Mouse (Mus musculus): ENCODE results near the gene Cnnm1. TPM values are rescaled to one million over a fixed set of nuclear protein-coding genes. Genes with fewer than 3 reads are reported as not detected.

Gene Cnnm1
- polyA plus RNA-seq, 1 experiment from 2014 or later, result 0.56 TPM

GRCm38 (mm10) chr19:43526025-43526424 lies 85.8 kb downstream of the Cnnm1 start:
- Histone ChIP-seq H3K4me3 (ENCODE audit: low read depth, low read length) (no peak overlapping the region), H3K4me1 (replicated peaks; ENCODE audit: control insufficient read depth, insufficient read depth) (no peaks in the 10 kb centered on the region), H3K9me3 (ENCODE audit: control insufficient read depth, low read length) (no peaks in the 10 kb centered on the region), H3K9ac (ENCODE audit: low read length) (no peak overlapping the region), H3K27me3 (ENCODE audit: control insufficient read depth, insufficient read depth, low read length) (no peaks in the 10 kb centered on the region), H3K4me2 (replicated peaks; ENCODE audit: low read depth) (no peak overlapping the region), H3K36me3 (ENCODE audit: control insufficient read depth, insufficient read depth, low read length) (no peaks in the 10 kb centered on the region), H3K27ac (replicated peaks) (no peak overlapping the region)
- DNase-seq (ENCODE audit: low spot score) (no peak), ATAC-seq (ENCODE audit: low FRiP score, low TSS enrichment) (no peak)
- 85% methylated on average over 9 of the region's 9 CpGs for WGBS
- no peak for TF ChIP-seq CTCF (IDR thresholded peaks at IDR 0.05; ENCODE audit: low read depth)
- no peak for TF ChIP-seq EP300 (optimal IDR thresholded peaks at IDR 0.05)

- H3K4me1 ChIP-seq (replicated peaks; ENCODE audit: control insufficient read depth, insufficient read depth), result no peaks in the 10 kb centered on the region
- H3K9ac ChIP-seq (ENCODE audit: low read length), result no peak overlapping the region
- no peak overlapping the region for H3K4me2 ChIP-seq (replicated peaks; ENCODE audit: low read depth)
- WGBS, result 13% methylated on average over 11 of the region's 11 CpGs
- no peak overlapping the region for H3K4me3 ChIP-seq (ENCODE audit: low read depth, low read length)
- no peaks in the 10 kb centered on the region for H3K27me3 ChIP-seq (ENCODE audit: control insufficient read depth, insufficient read depth, low read length)
- TF ChIP-seq CTCF (IDR thresholded peaks at IDR 0.05; ENCODE audit: low read depth) (peak; percentile 75), EP300 (optimal IDR thresholded peaks at IDR 0.05) (no peak)
- ATAC-seq (ENCODE audit: low FRiP score, low TSS enrichment) (no peak), DNase-seq (ENCODE audit: low spot score) (peak; percentile 23)
- H3K9me3 ChIP-seq (ENCODE audit: control insufficient read depth, low read length), result no peaks in the 10 kb centered on the region
- no peaks in the 10 kb centered on the region for H3K36me3 ChIP-seq (ENCODE audit: control insufficient read depth, insufficient read depth, low read length)
- H3K27ac ChIP-seq (replicated peaks), result no peak overlapping the region
These were observed 86.9 kb downstream of the Cnnm1 start for GRCm38 (mm10) chr19:43527131-43527530.

GRCm38 (mm10) chr19:43528056-43528587 lies 87.9 kb downstream of the Cnnm1 start:
- ATAC-seq (ENCODE audit: low FRiP score, low TSS enrichment), result no peak
- Histone ChIP-seq H3K27me3 (ENCODE audit: control insufficient read depth, insufficient read depth, low read length) (no peaks in the 10 kb centered on the region), H3K36me3 (ENCODE audit: control insufficient read depth, insufficient read depth, low read length) (no peaks in the 10 kb centered on the region), H3K27ac (replicated peaks) (no peak overlapping the region), H3K4me2 (replicated peaks; ENCODE audit: low read depth) (no peak overlapping the region), H3K4me1 (replicated peaks; ENCODE audit: control insufficient read depth, insufficient read depth) (no peaks in the 10 kb centered on the region), H3K4me3 (ENCODE audit: low read depth, low read length) (no peak overlapping the region), H3K9me3 (ENCODE audit: control insufficient read depth, low read length) (no peaks in the 10 kb centered on the region), H3K9ac (ENCODE audit: low read length) (no peak overlapping the region)
- TF ChIP-seq EP300 (optimal IDR thresholded peaks at IDR 0.05) (no peak), CTCF (IDR thresholded peaks at IDR 0.05; ENCODE audit: low read depth) (no peak)
- no peak for DNase-seq (ENCODE audit: low spot score)
- 83% methylated on average over 8 of the region's 8 CpGs for WGBS

- Histone ChIP-seq H3K36me3 (ENCODE audit: control insufficient read depth, insufficient read depth, low read length) (no peaks in the 10 kb centered on the region), H3K4me3 (ENCODE audit: low read depth, low read length) (peak overlapping the region; percentile 3; the same call in 1 of the 2 replicates), H3K4me1 (replicated peaks; ENCODE audit: control insufficient read depth, insufficient read depth) (no peaks in the 10 kb centered on the region), H3K4me2 (replicated peaks; ENCODE audit: low read depth) (peak overlapping the region; percentile 21; the same call in 1 of the 2 replicates), H3K9me3 (ENCODE audit: control insufficient read depth, low read length) (no peaks in the 10 kb centered on the region), H3K9ac (ENCODE audit: low read length) (no peak overlapping the region), H3K27me3 (ENCODE audit: control insufficient read depth, insufficient read depth, low read length) (no peaks in the 10 kb centered on the region), H3K27ac (replicated peaks) (no peak overlapping the region)
- ATAC-seq (ENCODE audit: low FRiP score, low TSS enrichment) (peak; percentile 82), DNase-seq (ENCODE audit: low spot score) (peak; percentile 68)
- 2% methylated on average over 13 of the region's 13 CpGs for WGBS
- no peak for TF ChIP-seq EP300 (optimal IDR thresholded peaks at IDR 0.05)
- TF ChIP-seq CTCF (IDR thresholded peaks at IDR 0.05; ENCODE audit: low read depth), result peak; percentile 82
These were observed 90.0 kb downstream of the Cnnm1 start for GRCm38 (mm10) chr19:43530197-43530770.

- TF ChIP-seq EP300 (optimal IDR thresholded peaks at IDR 0.05) (no peak), CTCF (IDR thresholded peaks at IDR 0.05; ENCODE audit: low read depth) (no peak)
- no peak overlapping the region for H3K27ac ChIP-seq (replicated peaks)
- DNase-seq (ENCODE audit: low spot score) (no peak), ATAC-seq (ENCODE audit: low FRiP score, low TSS enrichment) (no peak)
- WGBS, result 15% methylated on average over 12 of the region's 12 CpGs
- no peak overlapping the region for H3K4me3 ChIP-seq (ENCODE audit: low read depth, low read length)
- H3K4me1 ChIP-seq (replicated peaks; ENCODE audit: control insufficient read depth, insufficient read depth), result no peaks in the 10 kb centered on the region
- no peaks in the 10 kb centered on the region for H3K36me3 ChIP-seq (ENCODE audit: control insufficient read depth, insufficient read depth, low read length)
- no peaks in the 10 kb centered on the region for H3K27me3 ChIP-seq (ENCODE audit: control insufficient read depth, insufficient read depth, low read length)
- no peak overlapping the region for H3K4me2 ChIP-seq (replicated peaks; ENCODE audit: low read depth)
- H3K9me3 ChIP-seq (ENCODE audit: control insufficient read depth, low read length), result no peaks in the 10 kb centered on the region
- H3K9ac ChIP-seq (ENCODE audit: low read length), result no peak overlapping the region
These were observed 90.7 kb downstream of the Cnnm1 start for GRCm38 (mm10) chr19:43530921-43531320.

GRCm38 (mm10) chr19:43535372-43535771 lies 95.1 kb downstream of the Cnnm1 start:
- Histone ChIP-seq H3K4me1 (replicated peaks; ENCODE audit: control insufficient read depth, insufficient read depth) (no peaks in the 10 kb centered on the region), H3K4me3 (ENCODE audit: low read depth, low read length) (no peak overlapping the region), H3K9me3 (ENCODE audit: control insufficient read depth, low read length) (no peaks in the 10 kb centered on the region), H3K36me3 (ENCODE audit: control insufficient read depth, insufficient read depth, low read length) (no peaks in the 10 kb centered on the region), H3K27ac (replicated peaks) (no peak overlapping the region), H3K27me3 (ENCODE audit: control insufficient read depth, insufficient read depth, low read length) (no peaks in the 10 kb centered on the region), H3K4me2 (replicated peaks; ENCODE audit: low read depth) (no peak overlapping the region), H3K9ac (ENCODE audit: low read length) (no peak overlapping the region)
- no peak for ATAC-seq (ENCODE audit: low FRiP score, low TSS enrichment)
- TF ChIP-seq CTCF (IDR thresholded peaks at IDR 0.05; ENCODE audit: low read depth), result no peak
- TF ChIP-seq EP300 (optimal IDR thresholded peaks at IDR 0.05), result no peak
- no peak for DNase-seq (ENCODE audit: low spot score)
- 96% methylated on average over 3 of the region's 3 CpGs for WGBS
